Mouse (Mus musculus): ENCODE results near the gene Ermn. TPM values are rescaled to one million over a fixed set of nuclear protein-coding genes. Genes with fewer than 3 reads are reported as not detected.

The Ermn gene
- polyA plus RNA-seq, 1 experiment from 2014 or later = not detected

DNA sequence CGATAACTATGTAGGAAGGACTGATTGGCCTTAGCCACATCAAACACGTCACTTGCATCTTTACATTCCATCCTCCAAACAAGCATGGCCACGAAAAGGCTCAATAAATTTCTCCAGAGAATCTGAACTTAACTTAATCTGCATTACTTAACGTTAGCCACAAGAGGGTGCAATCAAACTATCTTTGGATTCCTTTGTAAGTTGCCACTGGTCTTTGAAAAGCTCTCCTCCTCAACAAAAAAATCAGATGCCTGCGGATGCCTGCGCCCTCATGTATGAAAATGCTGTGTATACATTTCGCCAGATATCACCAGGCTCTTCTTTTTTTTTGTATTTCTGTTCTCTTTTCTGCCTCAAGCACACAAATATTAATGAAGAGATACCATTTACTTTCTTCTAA lies 23.3 kb downstream of the Ermn start:
- no peaks in the 10 kb centered on the region for H3K27me3 ChIP-seq (replicated peaks; ENCODE audit: control insufficient read depth, insufficient read depth, low read length)
- H3K36me3 ChIP-seq (ENCODE audit: control insufficient read depth, insufficient read depth, low read length) = no peaks in the 10 kb centered on the region
- H3K9ac ChIP-seq (ENCODE audit: low read length) = no peak overlapping the region
- H3K27ac ChIP-seq (ENCODE audit: low read depth) = no peak overlapping the region
- WGBS = 32% methylated on average over 7 of the region's 7 CpGs
- ATAC-seq (replicated peaks; ENCODE audit: low FRiP score, low TSS enrichment, low read depth) = no peak
- no peak for DNase-seq (ENCODE audit: low spot score)
- no peaks in the 10 kb centered on the region for H3K4me1 ChIP-seq (replicated peaks; ENCODE audit: control insufficient read depth, insufficient read depth, low read length)
- H3K4me2 ChIP-seq (ENCODE audit: low read length) = no peak overlapping the region
- H3K4me3 ChIP-seq (ENCODE audit: low read depth, low read length) = no peak overlapping the region
- H3K9me3 ChIP-seq (ENCODE audit: control insufficient read depth, low read length) = no peaks in the 10 kb centered on the region

DNA sequence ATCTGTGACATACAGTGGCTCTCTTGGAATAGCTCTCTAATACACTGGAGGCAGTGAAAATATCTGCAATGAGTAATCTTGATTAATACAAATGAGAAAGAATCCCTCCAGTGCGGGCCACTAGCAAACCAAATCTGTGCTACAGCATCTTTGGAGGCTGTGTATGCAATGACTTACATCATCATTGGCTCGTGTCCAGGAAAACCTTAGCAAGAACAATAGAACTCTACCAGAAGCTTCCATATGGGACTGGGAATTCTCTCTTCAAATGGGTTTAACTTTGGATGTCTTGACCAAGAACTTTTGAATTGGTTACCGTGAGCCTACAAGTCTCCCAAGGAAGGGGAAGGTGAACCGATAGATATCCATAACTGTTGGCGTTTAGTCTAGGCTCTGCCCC lies 25.9 kb downstream of the Ermn start:
- DNase-seq (ENCODE audit: low spot score) = no peak
- Histone ChIP-seq H3K4me3 (ENCODE audit: low read depth, low read length) (no peak overlapping the region), H3K36me3 (ENCODE audit: control insufficient read depth, insufficient read depth, low read length) (no peaks in the 10 kb centered on the region), H3K4me1 (replicated peaks; ENCODE audit: control insufficient read depth, insufficient read depth, low read length) (no peaks in the 10 kb centered on the region), H3K27ac (ENCODE audit: low read depth) (no peak overlapping the region), H3K9ac (ENCODE audit: low read length) (no peak overlapping the region), H3K9me3 (ENCODE audit: control insufficient read depth, low read length) (no peaks in the 10 kb centered on the region), H3K27me3 (replicated peaks; ENCODE audit: control insufficient read depth, insufficient read depth, low read length) (no peaks in the 10 kb centered on the region), H3K4me2 (ENCODE audit: low read length) (no peak overlapping the region)
- ATAC-seq (replicated peaks; ENCODE audit: low FRiP score, low TSS enrichment, low read depth) = no peak
- 78% methylated on average over 5 of the region's 5 CpGs for WGBS

DNA sequence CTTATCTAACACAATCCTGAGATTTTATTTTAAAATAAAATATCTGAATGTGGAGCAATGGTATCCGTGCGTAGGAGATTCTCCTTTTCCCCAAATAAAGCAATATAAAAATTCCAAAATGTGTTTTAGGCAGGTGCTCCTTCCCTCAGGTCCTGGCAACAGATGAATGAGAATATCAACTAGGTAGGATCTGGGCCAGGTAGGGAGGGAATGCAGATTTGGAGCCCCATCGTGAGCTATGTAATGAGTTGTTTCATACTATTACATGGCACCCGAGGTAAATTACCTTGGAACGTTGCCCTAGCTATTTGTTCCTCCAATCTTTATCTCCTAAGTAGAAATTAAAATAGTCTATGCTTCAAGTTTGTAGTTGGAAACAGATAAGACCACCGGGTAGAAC lies 29.1 kb downstream of the Ermn start:
- ATAC-seq (replicated peaks; ENCODE audit: low FRiP score, low TSS enrichment, low read depth) = no peak
- no peaks in the 10 kb centered on the region for H3K9me3 ChIP-seq (ENCODE audit: control insufficient read depth, low read length)
- no peak overlapping the region for H3K9ac ChIP-seq (ENCODE audit: low read length)
- no peak overlapping the region for H3K4me2 ChIP-seq (ENCODE audit: low read length)
- no peaks in the 10 kb centered on the region for H3K36me3 ChIP-seq (ENCODE audit: control insufficient read depth, insufficient read depth, low read length)
- H3K4me1 ChIP-seq (replicated peaks; ENCODE audit: control insufficient read depth, insufficient read depth, low read length) = no peaks in the 10 kb centered on the region
- H3K27ac ChIP-seq (ENCODE audit: low read depth) = no peak overlapping the region
- 90% methylated on average over 6 of the region's 6 CpGs for WGBS
- no peak overlapping the region for H3K4me3 ChIP-seq (ENCODE audit: low read depth, low read length)
- no peak for DNase-seq (ENCODE audit: low spot score)
- no peaks in the 10 kb centered on the region for H3K27me3 ChIP-seq (replicated peaks; ENCODE audit: control insufficient read depth, insufficient read depth, low read length)

DNA sequence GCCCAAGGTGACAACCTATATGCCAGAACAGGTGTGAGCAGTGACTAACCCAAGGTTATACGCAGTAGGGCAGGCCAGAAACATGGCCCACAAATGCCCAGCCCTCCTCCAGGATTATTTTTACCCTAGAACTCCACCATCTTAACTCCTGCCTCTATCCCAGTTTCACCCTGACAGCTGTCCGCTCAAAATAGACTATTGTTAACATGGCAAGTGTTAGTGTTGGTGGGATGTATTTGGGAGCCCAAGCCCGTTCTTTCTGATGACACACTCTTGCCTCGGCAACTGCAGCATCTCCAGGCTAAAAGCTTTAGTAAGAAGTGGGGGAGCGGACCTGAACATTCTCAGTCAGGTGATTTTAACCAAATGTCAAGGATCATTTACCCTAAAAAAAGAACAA lies 45.6 kb downstream of the Ermn start:
- no peaks in the 10 kb centered on the region for H3K4me1 ChIP-seq (replicated peaks; ENCODE audit: control insufficient read depth, insufficient read depth, low read length)
- DNase-seq (ENCODE audit: low spot score) = no peak
- no peak overlapping the region for H3K9ac ChIP-seq (ENCODE audit: low read length)
- no peaks in the 10 kb centered on the region for H3K36me3 ChIP-seq (ENCODE audit: control insufficient read depth, insufficient read depth, low read length)
- no peak for ATAC-seq (replicated peaks; ENCODE audit: low FRiP score, low TSS enrichment, low read depth)
- no peak overlapping the region for H3K27ac ChIP-seq (ENCODE audit: low read depth)
- no peak overlapping the region for H3K4me2 ChIP-seq (ENCODE audit: low read length)
- WGBS = 84% methylated on average over 5 of the region's 5 CpGs
- H3K9me3 ChIP-seq (ENCODE audit: control insufficient read depth, low read length) = no peaks in the 10 kb centered on the region
- no peaks in the 10 kb centered on the region for H3K27me3 ChIP-seq (replicated peaks; ENCODE audit: control insufficient read depth, insufficient read depth, low read length)
- H3K4me3 ChIP-seq (ENCODE audit: low read depth, low read length) = no peak overlapping the region

DNA sequence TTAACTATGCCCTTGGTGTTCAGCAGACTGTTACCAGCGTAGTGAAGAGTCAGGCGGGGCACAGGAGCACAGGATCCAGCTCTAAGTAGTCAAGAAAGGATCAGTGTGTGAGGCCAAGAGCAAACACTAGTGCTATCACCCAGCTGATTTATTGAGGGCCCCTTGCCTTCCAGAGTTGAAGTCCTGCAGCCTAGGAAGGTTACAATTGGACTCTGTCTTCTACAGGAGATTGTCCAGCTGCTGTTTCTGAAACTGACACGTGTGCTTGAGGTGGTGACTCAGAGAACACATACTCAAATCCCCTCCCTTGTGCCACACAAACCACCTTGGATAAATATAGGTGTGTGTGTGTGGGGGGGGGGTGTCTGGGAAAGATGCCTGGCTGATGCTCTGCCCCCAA lies 51.2 kb downstream of the Ermn start:
- H3K27ac ChIP-seq (ENCODE audit: low read depth) = no peak overlapping the region
- H3K4me2 ChIP-seq (ENCODE audit: low read length) = no peak overlapping the region
- no peak overlapping the region for H3K4me3 ChIP-seq (ENCODE audit: low read depth, low read length)
- H3K36me3 ChIP-seq (ENCODE audit: control insufficient read depth, insufficient read depth, low read length) = no peaks in the 10 kb centered on the region
- ATAC-seq (replicated peaks; ENCODE audit: low FRiP score, low TSS enrichment, low read depth) = peak; percentile 93
- H3K9ac ChIP-seq (ENCODE audit: low read length) = no peak overlapping the region
- DNase-seq (ENCODE audit: low spot score) = peak; percentile 61
- H3K27me3 ChIP-seq (replicated peaks; ENCODE audit: control insufficient read depth, insufficient read depth, low read length) = no peaks in the 10 kb centered on the region
- H3K4me1 ChIP-seq (replicated peaks; ENCODE audit: control insufficient read depth, insufficient read depth, low read length) = no peaks in the 10 kb centered on the region
- 33% methylated on average over 3 of the region's 3 CpGs for WGBS
- H3K9me3 ChIP-seq (ENCODE audit: control insufficient read depth, low read length) = no peaks in the 10 kb centered on the region

DNA sequence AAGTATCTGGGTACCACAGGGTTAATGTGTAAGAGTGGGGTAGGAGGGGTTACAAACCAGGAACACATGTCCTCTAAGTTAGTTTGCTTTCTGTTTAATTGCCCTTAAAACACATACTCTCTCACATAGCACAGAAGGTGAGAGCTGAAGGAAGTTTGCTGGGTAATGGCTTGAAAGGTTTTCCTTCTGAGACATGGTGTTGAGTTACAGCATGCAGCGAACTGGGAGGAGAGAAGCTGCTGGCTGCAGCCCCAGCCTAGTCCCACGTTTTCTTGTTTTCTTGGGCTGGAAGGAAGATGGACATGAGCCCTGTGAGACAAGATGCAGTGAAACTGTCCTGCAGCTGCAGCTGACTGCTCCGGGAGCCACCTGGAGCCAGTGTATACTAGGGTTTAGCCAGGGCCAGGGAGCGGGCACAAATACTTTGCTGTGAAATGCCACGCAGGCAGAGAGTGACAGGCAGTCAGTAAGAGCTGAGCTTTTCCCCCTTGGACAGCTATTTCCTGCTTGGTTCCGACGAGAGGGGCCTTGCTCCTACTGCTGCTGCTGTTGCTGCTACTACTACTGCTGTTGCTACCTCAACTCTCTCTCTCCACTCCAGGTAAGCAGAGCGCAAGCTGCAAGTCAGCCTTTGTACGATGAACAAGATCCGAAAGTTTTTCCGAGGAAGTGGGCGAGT lies 54.8 kb downstream of the Ermn start, which contains the start of gene Galnt5:
Galnt5 (plus strand) TSS at position 133 of the 679 bp plus-strand sequence.
- Histone ChIP-seq H3K4me3 (ENCODE audit: low read depth, low read length) (peak within 1 kb of the TSS; percentile 19; the same call in 1 of the 2 replicates), H3K9me3 (ENCODE audit: control insufficient read depth, low read length) (no peaks in the 10 kb centered on the region), H3K27ac (ENCODE audit: low read depth) (no peak within 1 kb of the TSS), H3K4me1 (replicated peaks; ENCODE audit: control insufficient read depth, insufficient read depth, low read length) (no peaks in the 10 kb centered on the region), H3K36me3 (ENCODE audit: control insufficient read depth, insufficient read depth, low read length) (no peaks in the 10 kb centered on the region), H3K27me3 (replicated peaks; ENCODE audit: control insufficient read depth, insufficient read depth, low read length) (no peaks in the 10 kb centered on the region), H3K9ac (ENCODE audit: low read length) (no peak within 1 kb of the TSS), H3K4me2 (ENCODE audit: low read length) (peak within 1 kb of the TSS; percentile 39)
- DNase-seq (ENCODE audit: low spot score) = peak; percentile 54
- ATAC-seq (replicated peaks; ENCODE audit: low FRiP score, low TSS enrichment, low read depth) = no peak; the same call in 1 of the 2 replicates
- 33% methylated on average over 12 of the region's 12 CpGs for WGBS

Other genes starting within 250 kb of the Ermn start
- 3.0 and 3.1 TPM in 2 replicates for gene Galnt5, start 55.0 kb downstream of the Ermn start, polyA plus RNA-seq (2014; fragmentation: Nextera tagmentation; extraction: Ambion mirVana)
- gene Cytip, start 142.7 kb upstream of the Ermn start, polyA plus RNA-seq (2014; fragmentation: Nextera tagmentation; extraction: Ambion mirVana) = 0.93 and 1.1 TPM in 2 replicates